Mouse (Mus musculus): ENCODE data around the gene Hspb6. TPM values are rescaled to one million over a fixed set of nuclear protein-coding genes. Genes with fewer than 3 reads are reported as not detected.

The Hspb6 gene
- polyA plus RNA-seq, 1 experiment, result 3.7 TPM

DNA sequence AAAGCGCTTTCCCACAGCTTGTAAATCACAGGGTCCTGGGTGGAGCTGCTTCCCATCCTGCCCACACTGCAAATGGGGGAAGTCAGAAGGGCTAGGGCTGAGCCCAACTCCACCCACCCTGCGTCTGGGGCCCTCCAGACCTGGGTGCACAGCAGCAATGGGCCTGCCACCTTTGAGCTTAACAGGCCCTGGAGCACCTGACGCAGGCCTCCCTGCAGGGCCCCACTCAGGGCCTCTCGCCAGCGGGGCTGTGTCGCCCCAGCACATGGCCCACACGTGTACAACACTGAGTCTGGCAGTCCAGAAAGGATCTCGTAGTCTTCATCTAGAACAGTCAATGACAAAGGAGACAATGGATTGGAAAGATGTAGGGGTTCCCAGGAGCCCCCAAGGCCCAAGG, 28.0 kb downstream of the Hspb6 start:
- no peak for TF ChIP-seq GATA1 (IDR thresholded peaks at IDR 0.05; ENCODE audit: low read length)
- no peaks in the 10 kb centered on the region for H3K27me3 ChIP-seq (ENCODE audit: control insufficient read depth)

DNA sequence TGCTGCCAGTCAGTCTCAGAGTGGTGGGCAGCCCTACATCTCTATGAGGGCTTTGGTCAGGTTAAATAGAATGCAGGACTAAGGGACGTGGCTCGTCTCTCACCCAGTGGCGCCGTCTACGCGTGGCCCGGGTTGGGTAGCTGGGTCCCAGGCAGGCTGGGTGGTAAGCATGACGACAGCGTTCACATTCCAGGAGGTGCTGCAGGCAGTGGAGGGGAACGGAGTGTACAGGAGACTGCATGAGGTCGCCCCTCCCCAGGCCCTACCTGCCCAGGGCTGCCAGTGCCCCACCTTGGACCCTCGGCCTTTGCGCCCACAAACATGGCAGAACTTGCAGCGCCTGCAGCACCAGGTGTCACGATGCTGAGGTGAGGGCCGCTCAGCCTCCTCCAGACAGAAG, 29.6 kb downstream of the Hspb6 start:
- H3K27me3 ChIP-seq (ENCODE audit: control insufficient read depth), result no peaks in the 10 kb centered on the region
- no peak overlapping the region for H3K4me3 ChIP-seq (replicated peaks)
- TF ChIP-seq TAL1 (IDR thresholded peaks at IDR 0.05; ENCODE audit: low read length) (no peak), GATA1 (IDR thresholded peaks at IDR 0.05; ENCODE audit: low read length) (no peak)
- H3K36me3 ChIP-seq (ENCODE audit: control insufficient read depth), result peaks cover 99% of the 10 kb centered on the region
- H3K9me3 ChIP-seq (ENCODE audit: control insufficient read depth, low read length), result no peaks in the 10 kb centered on the region
- H3K4me1 ChIP-seq (ENCODE audit: control insufficient read depth), result peaks cover 11% of the 10 kb centered on the region

More for the DNA sequence above, 28.0 kb downstream of the Hspb6 start:
- Histone ChIP-seq H3K36me3 (ENCODE audit: control insufficient read depth) (peaks cover 99% of the 10 kb centered on the region), H3K4me3 (replicated peaks) (no peak overlapping the region), H3K9me3 (ENCODE audit: control insufficient read depth, low read length) (no peaks in the 10 kb centered on the region), H3K4me1 (ENCODE audit: control insufficient read depth) (peaks cover 2% of the 10 kb centered on the region)

DNA sequence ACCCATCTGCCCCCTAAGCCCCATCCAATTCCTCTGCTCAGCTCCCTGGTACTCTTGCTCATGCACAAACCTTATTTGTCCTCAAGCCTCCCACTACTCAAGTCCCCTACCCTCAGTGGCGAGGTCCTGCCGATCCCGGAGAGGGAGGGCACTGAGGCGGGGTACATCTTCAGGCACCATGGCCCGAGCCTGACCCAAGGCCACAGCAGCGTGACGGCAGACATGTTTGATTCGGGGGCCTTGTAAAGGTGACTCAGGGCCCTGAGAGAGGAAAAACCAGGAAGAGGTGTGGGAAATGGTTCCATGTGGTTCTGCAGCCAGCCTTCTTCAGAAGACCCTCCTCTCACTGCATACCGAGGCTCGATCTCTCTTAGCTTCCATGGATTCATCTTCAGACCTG, 32.4 kb downstream of the Hspb6 start:
- no peaks in the 10 kb centered on the region for H3K9me3 ChIP-seq (ENCODE audit: control insufficient read depth, low read length)
- H3K36me3 ChIP-seq (ENCODE audit: control insufficient read depth), result peaks cover 79% of the 10 kb centered on the region
- H3K4me1 ChIP-seq (ENCODE audit: control insufficient read depth), result peaks cover 30% of the 10 kb centered on the region
- H3K27me3 ChIP-seq (ENCODE audit: control insufficient read depth), result no peaks in the 10 kb centered on the region
- TF ChIP-seq GATA1 (IDR thresholded peaks at IDR 0.05; ENCODE audit: low read length) (no peak), TAL1 (IDR thresholded peaks at IDR 0.05; ENCODE audit: low read length) (no peak)
- no peak overlapping the region for H3K4me3 ChIP-seq (replicated peaks)

DNA sequence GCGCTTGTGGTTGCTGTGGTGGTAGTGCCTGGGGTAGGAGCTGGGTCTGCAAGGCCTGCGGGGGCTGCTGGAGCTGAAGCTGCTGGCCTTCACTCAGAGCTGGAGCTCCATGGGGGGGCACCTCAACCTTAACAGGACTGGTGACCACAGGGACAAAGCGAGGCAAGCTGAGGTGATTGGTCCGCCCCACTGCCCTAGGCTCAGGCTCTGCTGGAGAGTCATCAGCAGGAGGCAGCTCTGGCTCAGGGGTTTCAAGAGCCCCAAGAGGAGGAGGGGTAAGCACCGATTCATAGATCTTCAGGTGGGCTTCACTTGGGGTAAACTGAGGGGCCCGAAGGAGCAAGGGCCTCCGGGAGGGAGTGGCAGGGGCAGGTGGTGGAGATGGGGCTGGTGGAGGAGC, 33.2 kb downstream of the Hspb6 start:
- peaks cover 39% of the 10 kb centered on the region for H3K4me1 ChIP-seq (ENCODE audit: control insufficient read depth)
- peaks cover 71% of the 10 kb centered on the region for H3K36me3 ChIP-seq (ENCODE audit: control insufficient read depth)
- no peak overlapping the region for H3K4me3 ChIP-seq (replicated peaks)
- no peak for TF ChIP-seq TAL1 (IDR thresholded peaks at IDR 0.05; ENCODE audit: low read length)
- no peak for TF ChIP-seq GATA1 (IDR thresholded peaks at IDR 0.05; ENCODE audit: low read length)
- no peaks in the 10 kb centered on the region for H3K27me3 ChIP-seq (ENCODE audit: control insufficient read depth)
- no peaks in the 10 kb centered on the region for H3K9me3 ChIP-seq (ENCODE audit: control insufficient read depth, low read length)

DNA sequence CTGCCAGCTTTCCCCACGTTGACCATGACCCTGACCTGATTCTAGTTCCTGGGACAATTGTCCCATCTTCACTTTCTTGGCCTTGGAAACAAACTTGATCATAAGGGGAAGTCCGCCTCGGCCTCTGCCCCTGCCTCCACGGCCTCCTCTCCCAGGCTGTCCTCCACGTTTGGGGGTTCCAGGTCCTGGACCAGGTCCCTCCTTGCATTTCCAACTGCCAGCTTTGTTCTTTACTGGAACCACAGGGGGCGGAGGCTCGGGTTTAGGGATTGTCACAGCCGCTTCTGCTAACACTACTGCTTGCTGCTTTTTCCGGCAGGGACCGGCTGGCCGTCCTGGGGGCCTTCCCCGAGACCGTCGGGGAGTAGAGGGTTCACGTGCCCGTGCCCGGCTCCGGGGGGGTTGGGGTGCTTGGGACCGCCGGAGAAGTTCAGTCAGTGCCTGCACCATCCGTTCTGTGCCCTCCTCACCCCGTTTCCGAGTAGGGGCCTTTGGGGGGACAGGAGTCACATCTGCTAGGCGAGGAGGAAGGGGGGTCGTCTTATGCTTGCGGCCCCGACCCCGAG, 34.6 kb downstream of the Hspb6 start:
- peak overlapping the region; percentile 95 for H3K4me3 ChIP-seq (replicated peaks)
- H3K36me3 ChIP-seq (ENCODE audit: control insufficient read depth), result peaks cover 58% of the 10 kb centered on the region
- TF ChIP-seq GATA1 (IDR thresholded peaks at IDR 0.05; ENCODE audit: low read length) (no peak), TAL1 (IDR thresholded peaks at IDR 0.05; ENCODE audit: low read length) (no peak)
- H3K27me3 ChIP-seq (ENCODE audit: control insufficient read depth), result no peaks in the 10 kb centered on the region
- peaks cover 43% of the 10 kb centered on the region for H3K4me1 ChIP-seq (ENCODE audit: control insufficient read depth)
- H3K9me3 ChIP-seq (ENCODE audit: control insufficient read depth, low read length), result no peaks in the 10 kb centered on the region

DNA sequence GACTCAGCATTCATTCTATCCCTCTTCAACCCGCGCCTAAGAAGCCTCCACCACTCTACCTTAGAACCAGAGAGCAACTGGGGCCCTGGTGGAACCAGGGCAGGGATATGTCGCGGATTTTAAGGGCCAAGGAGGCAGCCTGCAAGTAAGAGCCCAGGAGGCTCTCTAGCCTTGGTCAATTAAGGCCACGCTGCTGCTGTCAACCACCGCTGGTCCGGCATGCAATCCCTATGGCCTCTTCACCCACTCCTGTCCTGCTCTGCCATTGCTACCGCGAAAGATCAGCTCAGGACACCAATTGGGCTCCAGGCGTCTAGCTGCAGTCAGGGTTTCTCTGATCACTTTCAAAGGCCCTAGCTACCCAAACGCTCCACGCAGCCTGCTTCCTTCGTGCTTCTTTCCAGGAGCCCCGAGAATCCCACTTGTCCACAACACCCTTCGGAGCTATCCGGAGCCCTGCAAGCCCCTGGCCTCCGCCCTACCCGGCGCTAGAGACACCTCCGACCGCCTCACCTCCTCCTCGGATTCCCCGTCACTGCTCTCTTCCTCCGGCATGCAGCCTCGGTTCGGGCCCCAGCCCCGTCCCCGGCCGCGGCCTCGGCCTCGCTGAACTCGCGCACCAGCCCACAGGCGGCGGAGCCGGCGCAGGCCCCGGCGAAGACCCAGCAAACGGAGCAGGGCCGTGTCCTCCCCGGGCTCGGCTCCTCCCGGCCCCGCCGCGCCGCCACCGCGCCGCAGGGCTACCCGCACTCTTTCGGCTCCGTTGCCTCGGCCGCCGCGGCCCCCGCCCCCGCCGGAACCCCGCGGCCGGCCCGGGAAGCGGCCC, 36.1 kb downstream of the Hspb6 start:
- Histone ChIP-seq H3K9me3 (ENCODE audit: control insufficient read depth, low read length) (no peaks in the 10 kb centered on the region), H3K27me3 (ENCODE audit: control insufficient read depth) (no peaks in the 10 kb centered on the region), H3K4me3 (replicated peaks) (peak overlapping the region; percentile 95), H3K4me1 (ENCODE audit: control insufficient read depth) (peaks cover 52% of the 10 kb centered on the region), H3K36me3 (ENCODE audit: control insufficient read depth) (peaks cover 43% of the 10 kb centered on the region)
- no peak for TF ChIP-seq GATA1 (IDR thresholded peaks at IDR 0.05; ENCODE audit: low read length)
- TF ChIP-seq TAL1 (IDR thresholded peaks at IDR 0.05; ENCODE audit: low read length), result no peak

GRCm38 (mm10) chr7:30588676-30589434, 36.9 kb downstream of the Hspb6 start, which contains the start of gene Kmt2b:
TSS of gene Kmt2b (minus strand) at chr7:30588726.
- Histone ChIP-seq H3K36me3 (ENCODE audit: control insufficient read depth) (peaks cover 35% of the 10 kb centered on the region), H3K4me3 (replicated peaks) (peak within 1 kb of the TSS; percentile 95), H3K4me1 (ENCODE audit: control insufficient read depth) (peaks cover 59% of the 10 kb centered on the region), H3K27me3 (ENCODE audit: control insufficient read depth) (no peaks in the 10 kb centered on the region), H3K9me3 (ENCODE audit: control insufficient read depth, low read length) (no peaks in the 10 kb centered on the region)
- TF ChIP-seq GATA1 (IDR thresholded peaks at IDR 0.05; ENCODE audit: low read length) (no peak), TAL1 (IDR thresholded peaks at IDR 0.05; ENCODE audit: low read length) (no peak)

- Histone ChIP-seq H3K4me1 (ENCODE audit: control insufficient read depth) (peaks cover 65% of the 10 kb centered on the region), H3K9me3 (ENCODE audit: control insufficient read depth, low read length) (no peaks in the 10 kb centered on the region), H3K4me3 (replicated peaks) (peak overlapping the region; percentile 95), H3K27me3 (ENCODE audit: control insufficient read depth) (no peaks in the 10 kb centered on the region; the same call in 1 of the 2 replicates), H3K36me3 (ENCODE audit: control insufficient read depth) (peaks cover 27% of the 10 kb centered on the region)
- no peak for TF ChIP-seq TAL1 (IDR thresholded peaks at IDR 0.05; ENCODE audit: low read length)
- no peak for TF ChIP-seq GATA1 (IDR thresholded peaks at IDR 0.05; ENCODE audit: low read length)
Measured at GRCm38 (mm10) chr7:30589435-30590301, 37.7 kb downstream of the Hspb6 start.
